Mouse (Mus musculus) cerebellum, postnatal 14 days (tissue): ENCODE measurements around the gene Catsperg1.
A peak's percentile ranks its signal among the peaks of the same experiment; 100 is the strongest.

Experiments used
- DNase-seq, 2 experiments: peaks; one replicate each; pipeline ENCODE4 v3.0.0; 2021; ENCODE audit warnings: mixed read lengths in 2 of 2

Catsperg1 gene

GRCm38 (mm10) chr7:29213675-29214082 is at the start of gene Catsperg1:
Gene Catsperg1 (minus strand): TSS chr7:29214035.
- peak; percentile 73 to 76 for DNase-seq

- no peak for DNase-seq
Observed at GRCm38 (mm10) chr7:29262151-29262550, 48.3 kb upstream of the Catsperg1 start.

GRCm38 (mm10) chr7:29259781-29260730 is 46.2 kb upstream of the Catsperg1 start:
- no peak for DNase-seq

- DNase-seq = no peak
Observed at GRCm38 (mm10) chr7:29257368-29257767, 43.5 kb upstream of the Catsperg1 start.

GRCm38 (mm10) chr7:29255875-29256274 is 42.0 kb upstream of the Catsperg1 start:
- DNase-seq = no peak

DNA sequence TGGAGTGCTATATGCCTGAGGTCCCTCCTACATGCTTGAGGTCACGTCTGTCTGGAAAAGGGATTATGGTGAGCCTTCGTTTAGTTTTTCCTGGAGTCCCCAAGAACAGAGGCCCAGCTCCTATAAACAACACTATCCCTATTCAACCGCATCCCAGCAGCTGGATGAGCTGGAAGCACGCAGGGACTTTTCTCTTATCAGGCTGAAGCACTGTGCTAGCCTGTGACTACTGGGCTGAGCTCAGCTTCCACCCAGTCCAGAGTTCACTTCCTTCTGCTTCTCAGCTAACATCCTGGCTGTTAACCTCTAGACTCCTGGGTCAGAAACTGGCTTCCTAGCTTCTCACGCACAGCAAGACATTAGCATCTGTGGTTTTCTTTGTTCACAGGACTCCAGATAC is 40.0 kb upstream of the Catsperg1 start:
- DNase-seq = no peak

DNA sequence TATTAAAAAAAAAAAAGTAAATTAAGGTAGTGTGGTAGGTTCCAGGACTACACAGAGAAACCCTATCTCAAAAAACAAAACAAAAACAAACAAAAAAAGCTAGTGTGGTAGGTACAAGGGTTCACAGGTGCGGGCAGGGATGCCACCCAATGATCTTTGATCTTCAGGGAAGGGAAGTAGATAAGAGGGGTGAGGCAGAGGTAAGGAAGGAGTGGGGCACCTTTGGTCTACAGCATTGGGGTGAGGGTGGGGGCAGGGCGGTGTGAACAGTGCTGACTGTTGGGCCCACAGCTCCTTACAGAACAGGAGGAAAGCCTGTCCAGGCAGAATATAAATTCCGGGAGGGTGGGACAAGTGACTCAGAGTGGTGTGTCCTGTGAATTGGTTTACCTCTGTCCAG is 37.3 kb upstream of the Catsperg1 start:
- no peak for DNase-seq

DNA sequence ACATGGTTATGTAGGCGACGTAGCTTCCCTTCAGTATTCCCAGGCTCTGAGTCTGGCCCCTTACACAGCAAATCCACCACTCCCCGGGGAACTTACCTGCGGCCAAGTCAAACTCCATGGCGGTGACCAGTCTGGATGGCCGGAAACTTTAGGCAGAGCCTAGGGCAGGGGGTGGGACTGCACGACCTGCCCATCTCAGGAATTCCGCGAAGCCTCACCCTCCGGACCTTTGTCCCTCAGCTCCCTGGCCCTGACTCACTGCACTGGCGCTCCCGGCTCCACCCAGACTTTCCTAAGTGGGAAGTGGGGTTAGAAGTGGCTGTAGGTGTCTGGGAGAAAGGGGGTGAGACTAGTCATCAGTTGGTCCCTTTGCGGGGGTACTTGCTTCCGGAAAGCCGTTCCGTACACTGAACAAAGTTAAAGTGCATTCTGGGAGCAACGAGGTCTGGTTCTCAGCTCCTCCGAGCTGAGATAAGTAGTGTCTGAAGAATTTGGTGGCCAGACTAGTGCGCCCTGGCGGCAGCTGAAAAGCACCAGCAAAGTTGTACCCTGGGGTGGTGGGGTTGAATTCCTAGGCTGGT is 34.5 kb upstream of the Catsperg1 start, which contains the start of gene 2200002D01Rik:
TSS of gene 2200002D01Rik (minus strand) at position 206 of the 581 bp plus-strand sequence.
- no peak for DNase-seq

DNA sequence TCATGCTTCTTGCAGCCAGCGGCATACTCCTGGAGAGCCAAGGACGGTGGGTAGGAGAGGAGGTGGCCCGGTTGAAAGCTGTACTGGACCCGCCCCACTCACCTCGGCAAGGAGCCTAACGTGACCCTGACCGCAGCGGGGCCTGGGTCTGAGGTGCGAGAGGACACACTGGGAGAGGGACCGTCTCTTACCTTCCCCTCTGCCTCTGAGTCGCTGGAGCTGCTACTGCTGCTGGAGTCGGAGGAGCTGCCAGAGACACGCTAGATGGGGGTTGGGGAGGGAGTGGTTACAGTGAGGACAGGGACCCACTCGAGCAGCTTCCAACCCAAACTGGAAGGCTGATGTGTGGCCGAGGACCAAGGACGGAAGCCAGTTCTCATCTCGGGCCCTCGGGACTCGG is 33.9 kb upstream of the Catsperg1 start:
- no peak for DNase-seq

DNA sequence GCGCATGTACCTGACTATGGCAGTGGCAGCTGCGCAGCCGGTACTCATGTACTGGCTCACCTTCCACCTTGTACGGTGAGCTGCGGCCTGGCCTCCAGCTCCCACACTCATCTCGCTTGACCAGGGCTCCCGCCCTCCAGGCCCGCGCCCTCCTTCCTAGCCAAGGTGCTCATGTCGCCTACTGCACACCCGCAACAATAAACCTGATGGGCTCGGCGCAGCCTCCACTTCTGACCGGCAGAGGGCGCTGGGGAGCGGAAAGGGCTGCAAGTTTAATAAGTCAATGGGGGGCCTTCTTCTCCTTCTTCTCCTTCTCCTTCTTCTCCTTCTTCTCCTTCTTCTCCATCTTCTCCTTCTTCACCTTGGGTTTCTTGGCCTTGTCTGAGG is 33.5 kb upstream of the Catsperg1 start:
- DNase-seq = peak; percentile 84 to 90

GRCm38 (mm10) chr7:29246619-29247313 is 32.9 kb upstream of the Catsperg1 start:
- DNase-seq = no peak

DNA sequence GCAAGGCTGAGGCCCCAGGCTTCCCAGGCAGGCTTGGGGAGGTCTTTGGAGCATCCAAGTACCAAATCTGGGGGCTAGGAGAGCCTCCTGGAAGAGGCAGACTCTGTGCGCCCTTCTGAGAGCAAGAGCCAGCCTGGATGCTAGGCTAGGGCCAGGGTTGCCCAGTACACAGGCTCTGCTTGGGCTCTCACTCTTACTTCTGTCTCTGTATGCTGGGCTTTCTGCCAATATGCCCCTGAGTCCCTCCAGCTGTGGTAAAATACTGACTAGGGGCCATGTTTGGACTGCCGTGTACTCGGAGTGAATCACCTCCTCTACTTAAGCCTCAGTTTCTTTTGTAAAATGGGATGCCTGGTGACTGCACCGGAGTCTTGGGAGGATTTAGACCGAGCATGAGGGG is 32.2 kb upstream of the Catsperg1 start:
- DNase-seq = no peak

GRCm38 (mm10) chr7:29244732-29245416 is 31.0 kb upstream of the Catsperg1 start:
- peak in 1 of 2 experiments; percentile 59 for DNase-seq

GRCm38 (mm10) chr7:29238019-29238967 is 24.5 kb upstream of the Catsperg1 start, which contains the start of gene Yif1b:
Gene Yif1b (plus strand): TSS chr7:29238329.
- DNase-seq = peak; percentile 98

DNA sequence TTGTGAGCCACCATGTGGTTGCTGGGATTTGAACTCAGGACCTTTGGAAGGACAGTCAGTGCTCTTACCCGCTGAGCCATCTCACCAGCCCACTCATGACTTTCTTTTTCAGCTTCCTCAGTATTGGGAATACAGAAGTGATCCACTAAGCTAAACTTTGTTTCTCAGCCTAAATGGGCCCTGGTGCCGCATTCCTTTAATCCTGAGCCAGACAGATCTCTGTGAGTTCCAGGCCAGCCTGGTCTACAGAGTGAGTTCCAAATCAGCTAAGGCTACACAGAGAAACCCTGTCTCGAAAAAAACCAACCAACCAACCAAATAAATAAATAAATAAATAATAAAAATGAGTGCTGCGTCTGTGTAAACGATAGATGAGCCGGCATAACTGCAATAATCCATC is 23.8 kb upstream of the Catsperg1 start:
- peak in 1 of 2 experiments; percentile 39 for DNase-seq

GRCm38 (mm10) chr7:29236593-29236992 is 22.8 kb upstream of the Catsperg1 start:
- DNase-seq = no peak

GRCm38 (mm10) chr7:29234661-29235060 is 20.8 kb upstream of the Catsperg1 start:
- no peak for DNase-seq

- no peak for DNase-seq
Observed at GRCm38 (mm10) chr7:29233745-29234144, 19.9 kb upstream of the Catsperg1 start.

GRCm38 (mm10) chr7:29232247-29233013 is 18.6 kb upstream of the Catsperg1 start, which contains the start of gene Kcnk6:
Gene Kcnk6 (minus strand): TSS chr7:29232515.
- no peak for DNase-seq

GRCm38 (mm10) chr7:29231517-29231916 is 17.7 kb upstream of the Catsperg1 start:
- no peak for DNase-seq

DNA sequence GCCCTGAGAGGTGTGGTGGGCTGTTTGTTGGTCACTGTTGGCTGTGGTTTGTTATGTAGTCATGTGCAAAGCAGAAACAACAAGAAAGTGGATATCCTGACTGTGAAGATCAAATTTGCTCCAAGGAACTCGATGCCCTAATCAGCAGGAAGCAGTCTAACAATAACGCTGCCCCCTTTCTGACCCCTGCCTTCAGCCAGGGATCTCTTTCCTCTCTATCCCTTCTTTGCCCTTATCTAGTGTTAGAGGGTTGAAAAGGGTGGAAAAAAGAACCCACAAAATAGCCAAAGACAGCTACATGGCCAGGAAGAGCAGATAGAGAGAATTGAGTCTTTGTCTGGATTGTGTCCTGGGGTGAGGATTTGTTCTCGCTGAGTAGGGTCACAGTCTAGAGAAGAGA is 16.7 kb upstream of the Catsperg1 start:
- DNase-seq = no peak
